Mouse (Mus musculus) embryonic fibroblast, embryonic 13.5 days (primary cell): ENCODE measurements around the gene Sdc1. TPM values are rescaled to one million over a fixed set of nuclear protein-coding genes. Genes with fewer than 3 reads are reported as not detected.

ENCODE experiments used
- H3K27ac ChIP-seq: 2 replicates; pipeline ENCODE4 v1.5.1; 2012; ENCODE audit warnings: low read length, control low read depth, inconsistent platforms; ENCODE audit not compliant: insufficient read depth
- H3K4me1 ChIP-seq: 2 replicates; pipeline ENCODE4 v1.6.1; 2011; ENCODE audit warnings: low read length; ENCODE audit not compliant: control insufficient read depth, insufficient read depth
- H3K4me3 ChIP-seq: 2 replicates; pipeline ENCODE4 v1.5.1; 2011; ENCODE audit warnings: mild to moderate bottlenecking, control low read depth, low read length; ENCODE audit not compliant: insufficient read depth
- CTCF ChIP-seq: IDR thresholded peaks from 2 replicates; pipeline ENCODE4 v1.5.1; 2011; ENCODE audit warnings: mild to moderate bottlenecking, control low read depth, low read length, moderate library complexity, borderline replicate concordance; ENCODE audit not compliant: insufficient read depth
- POLR2A ChIP-seq: IDR thresholded peaks from 2 replicates; pipeline ENCODE4 v1.6.1; 2011; ENCODE audit warnings: low read depth, mild to moderate bottlenecking, control low read depth, low read length, moderate library complexity
- polyA plus RNA-seq: library from polyadenylated mRNA; stranded (reverse); fragments of >200 nt; gene quantifications from 2 replicates; pipeline ENCODE4 v1.2.4, GENCODE M21; 2011; ENCODE audit warnings: low read depth; ENCODE audit not compliant: missing spikeins, insufficient read length

Sdc1 gene
- polyA plus RNA-seq, 1 experiment = 140 TPM

GRCm38 (mm10) chr12:8811894-8812560 lies 40.9 kb downstream of the Sdc1 start:
- Histone ChIP-seq H3K4me3 (no peak overlapping the region), H3K27ac (no peak overlapping the region), H3K4me1 (no peaks in the 10 kb centered on the region; the same call in none of the 2 replicates)
- TF ChIP-seq CTCF = no peak
- TF ChIP-seq POLR2A = no peak

GRCm38 (mm10) chr12:8817467-8818232 lies 46.5 kb downstream of the Sdc1 start:
- Histone ChIP-seq H3K4me3 (no peak overlapping the region), H3K27ac (no peak overlapping the region), H3K4me1 (no peaks in the 10 kb centered on the region)
- no peak for TF ChIP-seq POLR2A
- no peak for TF ChIP-seq CTCF

GRCm38 (mm10) chr12:8818233-8818672 lies 47.1 kb downstream of the Sdc1 start:
- H3K4me3 ChIP-seq = no peak overlapping the region
- no peaks in the 10 kb centered on the region for H3K4me1 ChIP-seq
- H3K27ac ChIP-seq = no peak overlapping the region
- no peak for TF ChIP-seq CTCF
- no peak for TF ChIP-seq POLR2A

GRCm38 (mm10) chr12:8824995-8825703 lies 54.0 kb downstream of the Sdc1 start:
- H3K4me3 ChIP-seq = no peak overlapping the region
- no peak overlapping the region for H3K27ac ChIP-seq
- no peaks in the 10 kb centered on the region for H3K4me1 ChIP-seq
- TF ChIP-seq POLR2A (no peak), CTCF (no peak)

- no peak overlapping the region for H3K27ac ChIP-seq
- H3K4me1 ChIP-seq = no peaks in the 10 kb centered on the region
- TF ChIP-seq CTCF (no peak), POLR2A (no peak)
- no peak overlapping the region for H3K4me3 ChIP-seq
Measured at GRCm38 (mm10) chr12:8827014-8827715, 56.0 kb downstream of the Sdc1 start.

GRCm38 (mm10) chr12:8829032-8829660 lies 58.0 kb downstream of the Sdc1 start:
- Histone ChIP-seq H3K4me1 (no peaks in the 10 kb centered on the region), H3K4me3 (no peak overlapping the region), H3K27ac (no peak overlapping the region)
- no peak for TF ChIP-seq POLR2A
- TF ChIP-seq CTCF = no peak

- H3K4me1 ChIP-seq = no peaks in the 10 kb centered on the region
- H3K27ac ChIP-seq = no peak overlapping the region
- TF ChIP-seq CTCF (no peak), POLR2A (no peak)
- H3K4me3 ChIP-seq = no peak overlapping the region
Measured at GRCm38 (mm10) chr12:8829661-8830040, 58.5 kb downstream of the Sdc1 start.

GRCm38 (mm10) chr12:8830967-8831635 lies 60.0 kb downstream of the Sdc1 start:
- TF ChIP-seq POLR2A (no peak), CTCF (no peak)
- H3K4me1 ChIP-seq = no peaks in the 10 kb centered on the region
- no peak overlapping the region for H3K4me3 ChIP-seq
- no peak overlapping the region for H3K27ac ChIP-seq
